Mouse (Mus musculus): ENCODE results near the gene Bicdl1. TPM values are rescaled to one million over a fixed set of nuclear protein-coding genes. Genes with fewer than 3 reads are reported as not detected.

Gene Bicdl1
- polyA plus RNA-seq, 1 experiment from 2014 or later: 16.8 TPM

DNA sequence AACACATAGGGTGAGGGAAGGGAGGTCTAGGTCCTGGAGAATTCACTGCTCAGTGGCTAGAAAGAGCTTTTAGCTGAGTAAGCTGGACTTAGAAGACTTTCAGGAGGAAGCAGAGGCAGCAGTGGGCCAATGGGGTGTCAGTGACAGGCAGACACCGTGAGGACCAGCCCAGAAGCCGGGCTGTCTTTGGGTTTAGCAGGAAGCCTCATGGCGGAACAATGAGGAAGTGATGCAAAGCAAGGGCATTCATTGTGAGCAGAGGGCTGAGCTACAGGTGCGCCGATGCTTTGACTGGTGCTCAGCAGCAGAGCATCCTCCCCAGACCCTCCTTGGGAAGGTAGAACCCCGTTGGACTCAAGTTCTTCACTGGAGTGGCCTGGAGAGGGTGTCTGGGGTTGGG, 95.9 kb downstream of the Bicdl1 start:
- no peak for TF ChIP-seq CTCF (IDR thresholded peaks at IDR 0.05; ENCODE audit: low read depth)
- no peak for TF ChIP-seq EP300 (optimal IDR thresholded peaks at IDR 0.05)
- Histone ChIP-seq H3K27me3 (ENCODE audit: control insufficient read depth, insufficient read depth, low read length) (no peaks in the 10 kb centered on the region), H3K27ac (replicated peaks) (no peak overlapping the region; the same call in 1 of the 2 replicates), H3K9ac (ENCODE audit: low read length) (no peak overlapping the region), H3K36me3 (ENCODE audit: control insufficient read depth, insufficient read depth, low read length) (peaks cover 10% of the 10 kb centered on the region), H3K4me2 (replicated peaks; ENCODE audit: low read depth) (no peak overlapping the region), H3K4me1 (replicated peaks; ENCODE audit: control insufficient read depth, insufficient read depth) (no peaks in the 10 kb centered on the region; the same call in 1 of the 2 replicates), H3K9me3 (ENCODE audit: control insufficient read depth, low read length) (no peaks in the 10 kb centered on the region), H3K4me3 (ENCODE audit: low read depth, low read length) (no peak overlapping the region)
- WGBS: 69% methylated on average over 6 of the region's 6 CpGs
- no peak for DNase-seq (ENCODE audit: low spot score)
- no peak for ATAC-seq (ENCODE audit: low FRiP score, low TSS enrichment)

DNA sequence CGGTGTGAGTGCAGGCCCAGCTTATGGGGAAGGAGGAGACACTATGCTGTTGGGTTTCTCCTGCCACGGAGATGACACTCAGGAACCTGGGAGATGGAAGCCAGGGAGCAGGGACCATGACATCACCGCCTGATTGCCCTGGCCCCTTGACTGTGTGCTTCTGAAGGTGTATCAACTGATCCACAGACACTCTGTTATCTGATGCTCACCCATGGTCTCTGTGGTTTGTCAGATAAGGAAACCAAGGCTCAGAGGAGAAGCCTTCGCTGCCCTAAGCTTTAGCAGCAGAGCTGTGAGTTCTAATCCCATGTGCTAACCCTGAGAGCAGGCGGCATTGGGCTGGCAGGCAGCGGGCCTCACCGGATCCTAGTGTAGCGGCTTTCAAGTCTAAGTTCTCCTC, 97.4 kb downstream of the Bicdl1 start:
- no peak for DNase-seq (ENCODE audit: low spot score)
- H3K27me3 ChIP-seq (ENCODE audit: control insufficient read depth, insufficient read depth, low read length): no peaks in the 10 kb centered on the region
- no peak overlapping the region for H3K27ac ChIP-seq (replicated peaks)
- peaks cover 2% of the 10 kb centered on the region; the same call in 1 of the 2 replicates for H3K36me3 ChIP-seq (ENCODE audit: control insufficient read depth, insufficient read depth, low read length)
- H3K4me2 ChIP-seq (replicated peaks; ENCODE audit: low read depth): no peak overlapping the region
- 87% methylated on average over 8 of the region's 8 CpGs for WGBS
- no peaks in the 10 kb centered on the region for H3K9me3 ChIP-seq (ENCODE audit: control insufficient read depth, low read length)
- H3K9ac ChIP-seq (ENCODE audit: low read length): no peak overlapping the region
- TF ChIP-seq EP300 (optimal IDR thresholded peaks at IDR 0.05): no peak
- no peak for TF ChIP-seq CTCF (IDR thresholded peaks at IDR 0.05; ENCODE audit: low read depth)
- no peak overlapping the region for H3K4me3 ChIP-seq (ENCODE audit: low read depth, low read length)
- ATAC-seq (ENCODE audit: low FRiP score, low TSS enrichment): no peak
- no peaks in the 10 kb centered on the region; the same call in 1 of the 2 replicates for H3K4me1 ChIP-seq (replicated peaks; ENCODE audit: control insufficient read depth, insufficient read depth)

DNA sequence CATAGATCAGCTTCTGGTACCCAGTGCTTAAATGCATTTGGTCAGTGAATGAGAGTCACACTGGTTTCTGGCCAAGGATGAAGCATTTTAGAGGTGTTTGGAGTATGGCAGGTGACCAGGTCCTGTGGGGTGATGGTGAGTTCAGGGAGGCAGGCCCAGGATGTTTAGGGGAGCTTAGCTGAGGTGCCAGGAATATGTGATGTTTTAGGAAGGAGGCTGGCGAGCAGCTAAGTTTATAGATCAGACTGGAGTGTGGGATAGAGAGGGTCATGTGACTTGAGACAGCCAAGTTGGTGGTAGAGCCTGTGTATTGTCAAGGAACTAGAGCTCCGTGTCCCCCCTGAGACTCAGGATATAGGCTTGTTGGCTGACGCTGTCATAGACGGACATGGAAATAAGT, 98.4 kb downstream of the Bicdl1 start:
- no peaks in the 10 kb centered on the region for H3K27me3 ChIP-seq (ENCODE audit: control insufficient read depth, insufficient read depth, low read length)
- WGBS: 47% methylated on average over 4 of the region's 4 CpGs
- peak overlapping the region; percentile 79 for H3K4me2 ChIP-seq (replicated peaks; ENCODE audit: low read depth)
- peak overlapping the region; percentile 82 for H3K4me3 ChIP-seq (ENCODE audit: low read depth, low read length)
- DNase-seq (ENCODE audit: low spot score): no peak
- H3K4me1 ChIP-seq (replicated peaks; ENCODE audit: control insufficient read depth, insufficient read depth): no peaks in the 10 kb centered on the region; the same call in 1 of the 2 replicates
- H3K9ac ChIP-seq (ENCODE audit: low read length): no peak overlapping the region; the same call in 1 of the 2 replicates
- no peaks in the 10 kb centered on the region for H3K9me3 ChIP-seq (ENCODE audit: control insufficient read depth, low read length)
- peak overlapping the region; percentile 9 for H3K27ac ChIP-seq (replicated peaks)
- H3K36me3 ChIP-seq (ENCODE audit: control insufficient read depth, insufficient read depth, low read length): no peaks in the 10 kb centered on the region
- ATAC-seq (ENCODE audit: low FRiP score, low TSS enrichment): no peak
- no peak for TF ChIP-seq EP300 (optimal IDR thresholded peaks at IDR 0.05)
- no peak for TF ChIP-seq CTCF (IDR thresholded peaks at IDR 0.05; ENCODE audit: low read depth)

DNA sequence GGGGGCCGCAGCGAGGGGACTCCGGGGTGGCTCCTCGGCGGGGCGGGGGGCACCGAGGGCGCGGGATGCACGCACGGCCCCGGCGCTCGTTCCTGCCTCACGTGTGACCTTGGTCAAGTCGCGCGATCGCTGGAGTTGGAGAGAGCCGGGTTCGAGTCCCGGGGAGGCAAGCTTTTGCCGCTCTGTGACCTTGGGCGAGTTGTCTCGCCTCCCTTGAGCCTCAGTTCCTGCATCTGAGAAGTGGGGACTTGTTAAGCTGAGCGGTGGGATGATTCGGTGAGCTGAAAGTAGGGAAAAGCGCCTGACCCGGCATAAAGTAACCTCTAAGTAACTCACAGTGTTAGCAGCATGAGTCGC, 99.1 kb downstream of the Bicdl1 start:
- peak overlapping the region; percentile 79 for H3K4me2 ChIP-seq (replicated peaks; ENCODE audit: low read depth)
- H3K4me3 ChIP-seq (ENCODE audit: low read depth, low read length): peak overlapping the region; percentile 82
- no peaks in the 10 kb centered on the region for H3K9me3 ChIP-seq (ENCODE audit: control insufficient read depth, low read length)
- ATAC-seq (ENCODE audit: low FRiP score, low TSS enrichment) (no peak; the same call in 1 of the 2 replicates), DNase-seq (ENCODE audit: low spot score) (peak; percentile 53)
- H3K9ac ChIP-seq (ENCODE audit: low read length): peak overlapping the region; percentile 92
- peak overlapping the region; percentile 90 for H3K27ac ChIP-seq (replicated peaks)
- H3K4me1 ChIP-seq (replicated peaks; ENCODE audit: control insufficient read depth, insufficient read depth): no peaks in the 10 kb centered on the region; the same call in 1 of the 2 replicates
- no peaks in the 10 kb centered on the region for H3K36me3 ChIP-seq (ENCODE audit: control insufficient read depth, insufficient read depth, low read length)
- no peaks in the 10 kb centered on the region for H3K27me3 ChIP-seq (ENCODE audit: control insufficient read depth, insufficient read depth, low read length)
- WGBS: 1% methylated on average over 27 of the region's 30 CpGs
- TF ChIP-seq EP300 (optimal IDR thresholded peaks at IDR 0.05): no peak
- no peak for TF ChIP-seq CTCF (IDR thresholded peaks at IDR 0.05; ENCODE audit: low read depth)

DNA sequence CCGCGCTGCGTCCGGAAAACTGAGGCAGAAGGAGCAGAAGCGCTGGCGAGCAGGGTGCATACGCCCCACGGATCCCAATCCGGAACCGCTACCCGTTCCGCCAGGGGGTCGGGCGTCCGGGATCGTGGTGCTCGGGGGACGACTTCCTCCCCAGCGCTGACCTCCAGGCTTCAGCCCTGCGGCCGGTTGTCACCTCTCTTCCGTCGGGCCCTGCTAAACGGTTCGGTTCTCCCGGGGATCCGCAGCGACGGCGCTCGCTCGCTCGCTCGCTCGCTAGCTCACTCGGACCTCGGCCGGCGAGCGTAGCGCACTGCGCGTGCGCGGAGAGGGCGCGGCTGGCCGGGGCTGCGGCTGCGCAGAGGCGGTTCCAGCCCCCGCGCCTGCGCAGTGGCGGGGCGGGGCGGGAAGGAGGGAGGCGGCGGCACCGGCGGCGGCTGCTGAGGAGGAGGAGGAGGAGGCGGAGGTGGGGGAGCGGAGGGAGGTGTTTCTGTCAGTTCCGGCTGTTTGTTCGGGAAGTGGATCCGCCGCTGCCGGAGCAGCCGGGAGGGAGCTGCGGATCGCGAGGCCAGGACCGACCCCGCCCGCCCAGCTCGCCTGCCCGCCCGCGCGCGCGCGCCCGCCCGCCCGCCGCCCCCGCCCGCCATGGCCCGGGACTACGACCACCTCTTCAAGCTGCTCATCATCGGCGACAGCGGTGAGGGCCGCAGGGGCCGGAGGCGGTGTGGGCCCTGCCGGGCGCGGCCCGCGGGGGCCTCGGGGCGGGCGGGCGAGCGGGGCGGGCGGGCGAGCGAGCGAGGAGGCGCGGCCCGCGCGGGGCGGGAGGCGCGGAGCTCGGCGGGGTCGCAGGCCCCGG, 99.7 kb downstream of the Bicdl1 start, which contains the start of gene Rab35:
Gene Rab35 (plus strand): TSS at position 404 of the 853 bp plus-strand sequence.
- H3K9me3 ChIP-seq (ENCODE audit: control insufficient read depth, low read length): no peaks in the 10 kb centered on the region
- TF ChIP-seq EP300 (optimal IDR thresholded peaks at IDR 0.05) (no peak), CTCF (IDR thresholded peaks at IDR 0.05; ENCODE audit: low read depth) (peak; percentile 35; the same call in 1 of the 2 replicates)
- H3K27me3 ChIP-seq (ENCODE audit: control insufficient read depth, insufficient read depth, low read length): no peaks in the 10 kb centered on the region
- no peaks in the 10 kb centered on the region for H3K36me3 ChIP-seq (ENCODE audit: control insufficient read depth, insufficient read depth, low read length)
- WGBS: 1% methylated on average over 65 of the region's 125 CpGs
- ATAC-seq (ENCODE audit: low FRiP score, low TSS enrichment) (peak; percentile 89), DNase-seq (ENCODE audit: low spot score) (peak; percentile 96)
- peak within 1 kb of the TSS; percentile 92 for H3K9ac ChIP-seq (ENCODE audit: low read length)
- H3K4me2 ChIP-seq (replicated peaks; ENCODE audit: low read depth): peak within 1 kb of the TSS; percentile 89
- peak within 1 kb of the TSS; percentile 82 for H3K4me3 ChIP-seq (ENCODE audit: low read depth, low read length)
- H3K27ac ChIP-seq (replicated peaks): peak within 1 kb of the TSS; percentile 90
- no peaks in the 10 kb centered on the region; the same call in 1 of the 2 replicates for H3K4me1 ChIP-seq (replicated peaks; ENCODE audit: control insufficient read depth, insufficient read depth)

DNA sequence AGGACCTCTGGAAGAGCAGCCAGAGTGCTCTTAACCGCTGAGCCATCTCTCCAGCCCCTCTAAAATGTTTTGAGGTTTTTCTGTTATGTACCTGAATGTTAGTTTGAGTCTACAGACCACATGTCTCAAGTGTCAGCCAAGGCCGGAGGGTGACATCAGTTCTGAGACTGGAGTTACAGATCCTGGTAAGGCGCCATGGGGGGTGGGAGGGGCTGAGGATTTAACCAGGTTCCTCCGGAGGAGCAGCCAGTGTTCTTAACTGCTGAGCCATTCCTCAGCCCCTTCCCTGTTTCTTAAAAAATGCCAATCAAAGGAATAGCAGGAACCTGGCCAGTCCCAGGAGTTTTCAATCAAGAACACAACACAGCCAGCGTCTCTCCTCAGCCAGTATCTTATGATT, 101.1 kb downstream of the Bicdl1 start:
- H3K9me3 ChIP-seq (ENCODE audit: control insufficient read depth, low read length): no peaks in the 10 kb centered on the region
- whole genome bisulfite sequencing: 52% methylated on average over 5 of the region's 5 CpGs
- H3K4me1 ChIP-seq (replicated peaks; ENCODE audit: control insufficient read depth, insufficient read depth): no peaks in the 10 kb centered on the region; the same call in 1 of the 2 replicates
- no peak overlapping the region for H3K27ac ChIP-seq (replicated peaks)
- no peaks in the 10 kb centered on the region for H3K27me3 ChIP-seq (ENCODE audit: control insufficient read depth, insufficient read depth, low read length)
- H3K36me3 ChIP-seq (ENCODE audit: control insufficient read depth, insufficient read depth, low read length): no peaks in the 10 kb centered on the region
- ATAC-seq (ENCODE audit: low FRiP score, low TSS enrichment) (no peak), DNase-seq (ENCODE audit: low spot score) (no peak)
- no peak overlapping the region for H3K4me2 ChIP-seq (replicated peaks; ENCODE audit: low read depth)
- H3K9ac ChIP-seq (ENCODE audit: low read length): no peak overlapping the region
- H3K4me3 ChIP-seq (ENCODE audit: low read depth, low read length): no peak overlapping the region
- TF ChIP-seq CTCF (IDR thresholded peaks at IDR 0.05; ENCODE audit: low read depth): no peak
- TF ChIP-seq EP300 (optimal IDR thresholded peaks at IDR 0.05): no peak

All from stomach, postnatal 0 days (tissue).